Mouse (Mus musculus) forebrain, embryonic 10.5 days (tissue): ENCODE measurements around the gene Slc24a2. TPM values are rescaled to one million over a fixed set of nuclear protein-coding genes. Genes with fewer than 3 reads are reported as not detected.

Experiments used
- DNase-seq: peaks from one replicate; pipeline ENCODE4 v3.0.0-alpha.2; 2017; ENCODE audit warnings: low spot score; ENCODE audit errors: extremely low spot score
- H3K27ac ChIP-seq: fragments of 300-500 bp; sonication (generic); 2 replicates; pipeline ENCODE4 v1.5.1; 2016; ENCODE audit warnings: mild to moderate bottlenecking
- H3K27me3 ChIP-seq: fragments of 300-500 bp; sonication (generic); 2 replicates; pipeline ENCODE4 v1.6.1; 2016; ENCODE audit warnings: mild to moderate bottlenecking; ENCODE audit not compliant: poor library complexity, severe bottlenecking
- H3K36me3 ChIP-seq: fragments of 300-500 bp; sonication (generic); replicated peaks from 2 replicates; pipeline ENCODE4 v1.6.1; 2016; ENCODE audit warnings: mild to moderate bottlenecking, moderate library complexity
- H3K4me1 ChIP-seq: fragments of 300-500 bp; sonication (generic); 2 replicates; pipeline ENCODE4 v1.6.1; 2016
- H3K4me3 ChIP-seq: fragments of 300-500 bp; sonication (generic); 2 replicates; pipeline ENCODE4 v1.5.1; 2016; ENCODE audit warnings: mild to moderate bottlenecking, moderate library complexity
- H3K9me3 ChIP-seq: fragments of 300-500 bp; sonication (generic); 2 replicates; pipeline ENCODE4 v1.6.1; 2016; ENCODE audit warnings: mild to moderate bottlenecking, moderate library complexity
- whole genome bisulfite sequencing: fragments of 180-500 bp; shearing (Covaris S2); methylation state at CpG from one replicate; pipeline ENCODE4 v1.1.7; 2016; 5-methylcytosine and 5-hydroxymethylcytosine counted together
- polyA plus RNA-seq: library from polyadenylated mRNA; unstranded; fragments of >200 nt; fragmentation: Nextera tagmentation; extraction: Ambion mirVana; gene quantifications from 2 replicates; pipeline ENCODE4 v1.2.1, GENCODE M21; 2016

Gene Slc24a2
- polyA plus RNA-seq, 1 experiment from 2014 or later = 0.53 TPM

- Histone ChIP-seq H3K9me3 (no peaks in the 10 kb centered on the region), H3K36me3 (no peaks in the 10 kb centered on the region), H3K27ac (no peak overlapping the region; the same call in 1 of the 2 replicates), H3K4me3 (no peak overlapping the region), H3K27me3 (no peaks in the 10 kb centered on the region), H3K4me1 (peaks cover 6% of the 10 kb centered on the region)
- 76% methylated on average over 14 of the region's 14 CpGs for WGBS
- DNase-seq = no peak
Observed at GRCm38 (mm10) chr4:87026311-87027151, 203.7 kb downstream of the Slc24a2 start.

GRCm38 (mm10) chr4:87024556-87024955, 205.7 kb downstream of the Slc24a2 start:
- DNase-seq = no peak
- no peak overlapping the region for H3K27ac ChIP-seq
- 92% methylated on average over 8 of the region's 8 CpGs for WGBS
- no peaks in the 10 kb centered on the region for H3K36me3 ChIP-seq
- H3K4me1 ChIP-seq = peaks cover 8% of the 10 kb centered on the region
- H3K9me3 ChIP-seq = no peaks in the 10 kb centered on the region
- H3K4me3 ChIP-seq = no peak overlapping the region
- no peaks in the 10 kb centered on the region for H3K27me3 ChIP-seq

GRCm38 (mm10) chr4:87021542-87021941, 208.7 kb downstream of the Slc24a2 start:
- Histone ChIP-seq H3K9me3 (no peaks in the 10 kb centered on the region), H3K27ac (no peak overlapping the region), H3K27me3 (no peaks in the 10 kb centered on the region), H3K4me3 (no peak overlapping the region), H3K4me1 (peaks cover 6% of the 10 kb centered on the region), H3K36me3 (no peaks in the 10 kb centered on the region)
- DNase-seq = no peak
- WGBS = 72% methylated on average over 3 of the region's 3 CpGs

- WGBS = 67% methylated on average over 13 of the region's 13 CpGs
- H3K9me3 ChIP-seq = no peaks in the 10 kb centered on the region
Observed at GRCm38 (mm10) chr4:87019486-87020105, 210.7 kb downstream of the Slc24a2 start.

GRCm38 (mm10) chr4:87018073-87018997, 211.9 kb downstream of the Slc24a2 start:
- 90% methylated on average over 9 of the region's 9 CpGs for WGBS
- peaks cover 5% of the 10 kb centered on the region; the same call in 1 of the 2 replicates for H3K4me1 ChIP-seq

More at GRCm38 (mm10) chr4:87019486-87020105, 210.7 kb downstream of the Slc24a2 start:
- no peak overlapping the region for H3K27ac ChIP-seq
- H3K36me3 ChIP-seq = no peaks in the 10 kb centered on the region
- no peaks in the 10 kb centered on the region for H3K27me3 ChIP-seq
- no peak overlapping the region for H3K4me3 ChIP-seq
- DNase-seq = no peak
- H3K4me1 ChIP-seq = peaks cover 5% of the 10 kb centered on the region; the same call in 1 of the 2 replicates

GRCm38 (mm10) chr4:87017464-87017863, 212.8 kb downstream of the Slc24a2 start:
- no peak for DNase-seq
- H3K9me3 ChIP-seq = no peaks in the 10 kb centered on the region
- H3K36me3 ChIP-seq = no peaks in the 10 kb centered on the region
- no peaks in the 10 kb centered on the region for H3K27me3 ChIP-seq
- peaks cover 9% of the 10 kb centered on the region for H3K4me1 ChIP-seq
- H3K27ac ChIP-seq = no peak overlapping the region
- WGBS = 84% methylated on average over 3 of the region's 3 CpGs
- no peak overlapping the region for H3K4me3 ChIP-seq

More at GRCm38 (mm10) chr4:87018073-87018997, 211.9 kb downstream of the Slc24a2 start:
- Histone ChIP-seq H3K36me3 (no peaks in the 10 kb centered on the region), H3K27ac (no peak overlapping the region), H3K9me3 (no peaks in the 10 kb centered on the region), H3K27me3 (no peaks in the 10 kb centered on the region), H3K4me3 (no peak overlapping the region)
- DNase-seq = no peak

GRCm38 (mm10) chr4:87015746-87016145, 214.5 kb downstream of the Slc24a2 start:
- no peaks in the 10 kb centered on the region for H3K9me3 ChIP-seq
- H3K27ac ChIP-seq = no peak overlapping the region
- no peaks in the 10 kb centered on the region for H3K36me3 ChIP-seq
- 88% methylated on average over 4 of the region's 4 CpGs for WGBS
- no peak for DNase-seq
- peaks cover 12% of the 10 kb centered on the region for H3K4me1 ChIP-seq
- no peaks in the 10 kb centered on the region for H3K27me3 ChIP-seq
- H3K4me3 ChIP-seq = no peak overlapping the region

GRCm38 (mm10) chr4:87013721-87014620, 216.3 kb downstream of the Slc24a2 start:
- H3K4me1 ChIP-seq = peaks cover 13% of the 10 kb centered on the region
- no peak overlapping the region for H3K4me3 ChIP-seq
- no peaks in the 10 kb centered on the region for H3K27me3 ChIP-seq
- 90% methylated on average over 7 of the region's 7 CpGs for WGBS
- H3K36me3 ChIP-seq = no peaks in the 10 kb centered on the region
- no peak overlapping the region for H3K27ac ChIP-seq
- no peak for DNase-seq
- H3K9me3 ChIP-seq = no peaks in the 10 kb centered on the region

- no peaks in the 10 kb centered on the region for H3K27me3 ChIP-seq
- WGBS = 58% methylated on average over 3 of the region's 3 CpGs
Observed at GRCm38 (mm10) chr4:86992470-86992869, 237.8 kb downstream of the Slc24a2 start.

GRCm38 (mm10) chr4:86989301-86989700, 241.0 kb downstream of the Slc24a2 start:
- WGBS = 68% methylated on average over 6 of the region's 6 CpGs
- no peak for DNase-seq
- peak overlapping the region; percentile 65 for H3K27ac ChIP-seq

More at GRCm38 (mm10) chr4:86992470-86992869, 237.8 kb downstream of the Slc24a2 start:
- DNase-seq = no peak
- Histone ChIP-seq H3K4me1 (peaks cover 20% of the 10 kb centered on the region), H3K36me3 (no peaks in the 10 kb centered on the region), H3K4me3 (no peak overlapping the region), H3K9me3 (no peaks in the 10 kb centered on the region), H3K27ac (no peak overlapping the region)

GRCm38 (mm10) chr4:86987846-86988245, 242.4 kb downstream of the Slc24a2 start:
- Histone ChIP-seq H3K27me3 (no peaks in the 10 kb centered on the region), H3K36me3 (no peaks in the 10 kb centered on the region), H3K27ac (no peak overlapping the region), H3K9me3 (no peaks in the 10 kb centered on the region), H3K4me1 (peaks cover 20% of the 10 kb centered on the region), H3K4me3 (no peak overlapping the region)
- WGBS = 93% methylated on average over 4 of the region's 4 CpGs
- no peak for DNase-seq

More at GRCm38 (mm10) chr4:86989301-86989700, 241.0 kb downstream of the Slc24a2 start:
- no peaks in the 10 kb centered on the region for H3K9me3 ChIP-seq
- no peak overlapping the region for H3K4me3 ChIP-seq
- no peaks in the 10 kb centered on the region for H3K27me3 ChIP-seq
- H3K4me1 ChIP-seq = peaks cover 20% of the 10 kb centered on the region
- no peaks in the 10 kb centered on the region for H3K36me3 ChIP-seq
